Mouse (Mus musculus) bone marrow, adult 2 months (tissue): ENCODE data around the gene Cdkn2c.

Experiments
- CTCF ChIP-seq: fragments of 200-500 bp; IDR thresholded peaks from 2 replicates; pipeline ENCODE4 v1.5.1; 2011; ENCODE audit warnings: low read length, control low read depth; ENCODE audit not compliant: control insufficient read depth, insufficient read depth
- POLR2A ChIP-seq: fragments of 200-500 bp; IDR thresholded peaks from 2 replicates; pipeline ENCODE4 v1.6.1; 2011; ENCODE audit warnings: low read depth, mild to moderate bottlenecking, control low read depth, low read length, borderline replicate concordance; ENCODE audit not compliant: control insufficient read depth

DNA sequence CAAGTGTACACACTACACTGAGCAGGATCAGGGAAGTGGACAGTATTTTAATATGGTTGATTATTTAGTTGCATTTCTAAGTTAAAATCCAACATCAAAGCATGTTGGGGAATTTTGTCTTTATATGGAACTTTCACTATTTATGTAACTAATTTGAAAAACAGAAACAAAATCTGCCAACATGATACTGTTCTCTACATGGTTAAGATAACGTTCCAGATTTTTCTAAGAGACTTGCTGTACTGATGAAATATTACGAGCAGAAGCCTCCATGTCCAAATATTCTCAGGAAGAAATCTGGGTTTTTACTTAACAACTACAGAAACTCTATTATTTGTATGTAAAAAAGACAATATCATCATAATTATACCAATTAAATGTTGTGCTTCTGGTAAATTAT lies 11.3 kb downstream of the Cdkn2c start:
- no peak for TF ChIP-seq POLR2A
- TF ChIP-seq CTCF: no peak
